Mouse (Mus musculus): ENCODE data around the gene Mecom. TPM values are rescaled to one million over a fixed set of nuclear protein-coding genes. Genes with fewer than 3 reads are reported as not detected.

The Mecom gene
- polyA plus RNA-seq, 1 experiment from 2014 or later, result 19.5 TPM

DNA sequence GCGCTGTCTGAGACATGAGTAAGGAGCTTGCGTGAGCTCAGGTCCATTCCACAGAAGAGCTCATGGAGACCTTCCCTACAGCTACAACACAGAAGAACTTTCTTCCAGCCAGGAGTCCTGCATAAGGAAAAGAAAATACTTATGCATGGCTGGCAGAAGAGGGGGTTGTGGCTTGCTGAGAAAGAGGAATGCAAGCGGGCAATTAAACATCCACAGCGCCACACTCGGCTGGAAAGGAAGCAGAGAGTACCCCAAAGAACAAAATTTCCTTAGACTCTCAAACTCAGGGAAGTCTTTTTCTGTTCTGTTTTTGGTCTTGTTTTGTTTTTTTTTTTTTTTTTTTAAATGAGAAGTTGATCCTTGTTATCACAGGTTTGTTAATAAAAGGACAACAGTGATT, 300.6 kb downstream of the Mecom start:
- no peak overlapping the region for H3K4me3 ChIP-seq (ENCODE audit: low read depth, low read length)
- no peak overlapping the region for H3K27ac ChIP-seq (ENCODE audit: low read depth, low read length)
- H3K36me3 ChIP-seq (ENCODE audit: control insufficient read depth, insufficient read depth, low read length), result no peaks in the 10 kb centered on the region
- DNase-seq (ENCODE audit: low spot score) (no peak), ATAC-seq (replicated peaks; ENCODE audit: low FRiP score) (no peak)
- H3K4me2 ChIP-seq (ENCODE audit: low read depth, low read length, severe bottlenecking), result no peak overlapping the region
- H3K4me1 ChIP-seq (replicated peaks; ENCODE audit: control insufficient read depth, insufficient read depth, low read length), result no peaks in the 10 kb centered on the region
- H3K9ac ChIP-seq (ENCODE audit: low read length), result no peak overlapping the region
- H3K9me3 ChIP-seq (ENCODE audit: control insufficient read depth, low read length), result no peaks in the 10 kb centered on the region
- WGBS, result 81% methylated on average over 5 of the region's 5 CpGs
- H3K27me3 ChIP-seq (ENCODE audit: control insufficient read depth, insufficient read depth, low read length), result no peaks in the 10 kb centered on the region

DNA sequence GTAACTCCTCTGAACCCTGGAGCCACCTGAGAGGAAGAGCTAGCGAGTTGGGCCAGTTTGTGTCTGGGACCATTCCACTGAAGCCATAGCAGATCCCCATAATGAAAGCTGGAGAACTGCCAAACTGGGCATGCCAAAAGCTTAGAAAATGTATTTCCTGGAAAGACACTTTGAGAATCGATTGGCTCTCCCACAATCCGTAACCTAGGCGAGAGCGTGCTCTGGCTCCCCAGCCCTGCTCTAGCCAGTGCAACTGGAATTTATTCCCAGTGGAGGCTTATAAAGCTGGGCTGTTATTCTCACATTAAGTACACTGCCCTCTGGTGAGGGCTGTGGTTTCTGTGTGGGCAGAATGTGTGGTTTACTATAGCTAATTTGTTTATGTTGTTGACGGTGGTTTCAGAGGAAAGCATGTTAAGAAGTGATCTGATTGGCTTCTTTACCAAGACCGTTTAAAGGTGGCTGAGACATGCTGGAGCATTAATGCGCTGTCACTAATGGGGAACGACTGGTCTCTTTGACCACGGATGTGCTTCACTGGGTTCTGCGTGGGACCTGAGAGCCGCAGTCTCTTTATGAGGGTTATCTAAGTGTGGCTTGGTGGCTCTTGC, 301.3 kb downstream of the Mecom start:
- Histone ChIP-seq H3K4me2 (ENCODE audit: low read depth, low read length, severe bottlenecking) (no peak overlapping the region), H3K36me3 (ENCODE audit: control insufficient read depth, insufficient read depth, low read length) (no peaks in the 10 kb centered on the region), H3K27ac (ENCODE audit: low read depth, low read length) (no peak overlapping the region), H3K4me1 (replicated peaks; ENCODE audit: control insufficient read depth, insufficient read depth, low read length) (no peaks in the 10 kb centered on the region), H3K9me3 (ENCODE audit: control insufficient read depth, low read length) (no peaks in the 10 kb centered on the region), H3K27me3 (ENCODE audit: control insufficient read depth, insufficient read depth, low read length) (no peaks in the 10 kb centered on the region), H3K4me3 (ENCODE audit: low read depth, low read length) (no peak overlapping the region), H3K9ac (ENCODE audit: low read length) (no peak overlapping the region)
- no peak for DNase-seq (ENCODE audit: low spot score)
- WGBS, result 90% methylated on average over 12 of the region's 12 CpGs
- ATAC-seq (replicated peaks; ENCODE audit: low FRiP score), result no peak

DNA sequence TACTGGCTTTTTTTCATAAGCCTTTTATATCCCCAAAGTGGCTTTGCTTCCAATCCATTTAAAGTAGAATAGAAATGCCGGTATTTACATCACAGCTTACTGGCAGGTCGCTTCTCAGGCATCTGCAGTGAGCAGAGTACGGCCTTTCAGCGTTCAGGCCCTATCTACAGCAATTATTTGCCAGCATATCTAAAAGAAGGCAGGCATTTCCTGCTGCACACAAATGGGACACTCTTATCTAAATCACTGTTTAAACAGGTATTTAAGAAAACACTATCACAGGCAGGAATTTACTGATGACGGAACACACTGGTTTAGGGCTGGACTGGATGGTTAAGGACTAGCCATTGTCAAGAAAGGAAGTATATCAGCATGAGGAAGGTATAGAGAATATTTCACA, 301.9 kb downstream of the Mecom start:
- H3K4me3 ChIP-seq (ENCODE audit: low read depth, low read length), result no peak overlapping the region
- DNase-seq (ENCODE audit: low spot score), result no peak
- 82% methylated on average over 5 of the region's 5 CpGs for WGBS

DNA sequence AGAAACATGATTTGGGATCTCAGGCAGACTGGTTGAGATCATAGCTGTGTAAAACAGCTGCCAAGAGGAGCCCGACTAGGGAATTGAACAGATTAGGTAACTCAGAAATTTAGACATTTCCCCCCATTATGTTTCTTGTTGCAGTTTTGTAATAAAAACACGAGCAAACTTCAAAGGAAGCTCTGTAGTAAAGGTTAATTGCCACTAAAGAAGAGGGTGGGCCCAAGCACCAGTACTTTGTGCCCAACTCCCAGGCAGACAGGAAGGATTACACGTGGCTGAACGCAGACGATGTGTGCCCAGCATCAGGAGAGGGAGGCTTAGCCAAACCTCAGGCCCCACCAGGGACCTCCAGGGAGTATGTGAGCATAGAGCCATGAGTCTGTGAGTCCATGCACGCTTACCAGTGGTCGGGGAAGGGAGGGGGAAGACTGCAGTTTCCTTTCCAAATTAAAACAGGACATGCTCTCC, 303.4 kb downstream of the Mecom start:
- Histone ChIP-seq H3K4me1 (replicated peaks; ENCODE audit: control insufficient read depth, insufficient read depth, low read length) (no peaks in the 10 kb centered on the region), H3K27ac (ENCODE audit: low read depth, low read length) (no peak overlapping the region), H3K27me3 (ENCODE audit: control insufficient read depth, insufficient read depth, low read length) (no peaks in the 10 kb centered on the region), H3K4me2 (ENCODE audit: low read depth, low read length, severe bottlenecking) (no peak overlapping the region), H3K4me3 (ENCODE audit: low read depth, low read length) (no peak overlapping the region), H3K9ac (ENCODE audit: low read length) (no peak overlapping the region), H3K36me3 (ENCODE audit: control insufficient read depth, insufficient read depth, low read length) (no peaks in the 10 kb centered on the region), H3K9me3 (ENCODE audit: control insufficient read depth, low read length) (no peaks in the 10 kb centered on the region)
- no peak for ATAC-seq (replicated peaks; ENCODE audit: low FRiP score)
- no peak for DNase-seq (ENCODE audit: low spot score)
- WGBS, result 36% methylated on average over 7 of the region's 7 CpGs

More for the DNA sequence above, 301.9 kb downstream of the Mecom start:
- Histone ChIP-seq H3K27me3 (ENCODE audit: control insufficient read depth, insufficient read depth, low read length) (no peaks in the 10 kb centered on the region), H3K4me1 (replicated peaks; ENCODE audit: control insufficient read depth, insufficient read depth, low read length) (no peaks in the 10 kb centered on the region), H3K36me3 (ENCODE audit: control insufficient read depth, insufficient read depth, low read length) (no peaks in the 10 kb centered on the region), H3K9me3 (ENCODE audit: control insufficient read depth, low read length) (no peaks in the 10 kb centered on the region), H3K9ac (ENCODE audit: low read length) (no peak overlapping the region), H3K4me2 (ENCODE audit: low read depth, low read length, severe bottlenecking) (no peak overlapping the region), H3K27ac (ENCODE audit: low read depth, low read length) (no peak overlapping the region)
- no peak for ATAC-seq (replicated peaks; ENCODE audit: low FRiP score)

DNA sequence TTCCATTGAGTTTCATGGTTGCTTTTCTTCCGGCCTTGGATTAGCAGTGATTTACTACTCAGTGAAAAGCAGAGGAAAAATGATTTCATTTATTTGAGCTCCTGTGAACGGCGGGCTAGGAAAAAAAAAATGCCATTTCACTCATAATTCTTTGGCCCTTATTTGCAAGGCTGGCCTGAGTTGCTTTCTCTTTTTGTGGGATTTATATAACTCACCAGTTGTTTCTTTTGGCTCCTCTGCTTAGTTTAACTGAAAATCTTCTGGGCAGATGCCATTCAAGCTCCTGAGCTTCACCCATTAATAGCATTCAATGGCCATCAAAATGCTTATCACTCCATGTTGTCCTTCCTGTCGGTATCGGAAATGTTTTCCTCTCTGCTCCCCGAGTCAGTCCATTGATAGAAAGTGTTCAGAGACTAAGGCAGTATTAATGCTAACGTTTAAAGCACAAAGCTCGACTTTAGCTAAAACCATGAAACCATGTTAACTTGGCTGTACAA, 304.0 kb downstream of the Mecom start:
- H3K9ac ChIP-seq (ENCODE audit: low read length), result no peak overlapping the region
- H3K27ac ChIP-seq (ENCODE audit: low read depth, low read length), result no peak overlapping the region
- DNase-seq (ENCODE audit: low spot score) (no peak), ATAC-seq (replicated peaks; ENCODE audit: low FRiP score) (no peak)
- no peak overlapping the region for H3K4me3 ChIP-seq (ENCODE audit: low read depth, low read length)
- H3K36me3 ChIP-seq (ENCODE audit: control insufficient read depth, insufficient read depth, low read length), result no peaks in the 10 kb centered on the region
- H3K4me2 ChIP-seq (ENCODE audit: low read depth, low read length, severe bottlenecking), result no peak overlapping the region
- H3K4me1 ChIP-seq (replicated peaks; ENCODE audit: control insufficient read depth, insufficient read depth, low read length), result no peaks in the 10 kb centered on the region
- WGBS, result 78% methylated on average over 8 of the region's 8 CpGs
- no peaks in the 10 kb centered on the region for H3K27me3 ChIP-seq (ENCODE audit: control insufficient read depth, insufficient read depth, low read length)
- H3K9me3 ChIP-seq (ENCODE audit: control insufficient read depth, low read length), result no peaks in the 10 kb centered on the region

DNA sequence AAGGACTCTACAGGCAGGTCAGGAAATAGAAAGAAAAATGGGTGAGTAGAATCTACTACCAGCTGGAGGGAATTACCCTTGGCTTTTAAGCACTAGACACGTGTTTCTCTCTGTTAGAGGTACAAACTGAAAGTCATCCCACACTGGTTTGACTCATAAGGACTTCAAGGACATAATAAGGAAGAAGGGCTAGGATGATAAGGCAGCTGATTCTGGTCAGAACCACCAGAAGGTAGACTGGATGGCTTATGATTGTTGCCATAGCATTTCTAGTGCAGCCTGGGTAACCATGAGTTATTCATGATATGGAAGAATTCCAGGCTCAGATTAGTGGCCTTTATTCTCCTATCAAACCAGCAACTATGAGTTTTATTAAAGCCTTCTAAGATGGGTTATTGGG, 308.4 kb downstream of the Mecom start:
- no peaks in the 10 kb centered on the region for H3K27me3 ChIP-seq (ENCODE audit: control insufficient read depth, insufficient read depth, low read length)
- H3K9me3 ChIP-seq (ENCODE audit: control insufficient read depth, low read length), result no peaks in the 10 kb centered on the region
- H3K36me3 ChIP-seq (ENCODE audit: control insufficient read depth, insufficient read depth, low read length), result no peaks in the 10 kb centered on the region
- WGBS, result 88% methylated on average over 1 of the region's 1 CpGs
- no peak for ATAC-seq (replicated peaks; ENCODE audit: low FRiP score)
- H3K4me3 ChIP-seq (ENCODE audit: low read depth, low read length), result no peak overlapping the region
- DNase-seq (ENCODE audit: low spot score), result no peak
- no peak overlapping the region for H3K9ac ChIP-seq (ENCODE audit: low read length)
- no peaks in the 10 kb centered on the region for H3K4me1 ChIP-seq (replicated peaks; ENCODE audit: control insufficient read depth, insufficient read depth, low read length)
- no peak overlapping the region for H3K27ac ChIP-seq (ENCODE audit: low read depth, low read length)
- H3K4me2 ChIP-seq (ENCODE audit: low read depth, low read length, severe bottlenecking), result no peak overlapping the region

DNA sequence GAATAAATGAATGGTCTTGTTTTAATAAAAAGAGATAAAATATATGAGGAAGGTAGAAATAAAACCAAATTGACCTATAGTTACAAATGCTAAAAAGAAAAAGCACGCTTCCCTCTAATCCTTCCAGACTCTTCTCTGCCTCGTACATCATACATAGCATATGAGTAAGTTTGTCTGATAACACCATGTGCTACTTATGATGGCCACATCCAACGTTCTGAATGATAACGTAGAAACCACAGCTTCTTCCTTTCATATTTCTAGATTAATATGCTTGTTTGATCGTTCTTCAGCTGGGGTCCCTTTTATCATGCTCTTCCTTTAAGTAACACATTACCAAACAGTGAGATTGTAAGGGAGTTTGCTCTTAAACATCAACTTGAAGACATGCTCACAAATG, 310.3 kb downstream of the Mecom start:
- Histone ChIP-seq H3K27me3 (ENCODE audit: control insufficient read depth, insufficient read depth, low read length) (no peaks in the 10 kb centered on the region), H3K4me1 (replicated peaks; ENCODE audit: control insufficient read depth, insufficient read depth, low read length) (no peaks in the 10 kb centered on the region), H3K9ac (ENCODE audit: low read length) (no peak overlapping the region), H3K9me3 (ENCODE audit: control insufficient read depth, low read length) (no peaks in the 10 kb centered on the region), H3K4me3 (ENCODE audit: low read depth, low read length) (no peak overlapping the region), H3K27ac (ENCODE audit: low read depth, low read length) (no peak overlapping the region), H3K4me2 (ENCODE audit: low read depth, low read length, severe bottlenecking) (no peak overlapping the region), H3K36me3 (ENCODE audit: control insufficient read depth, insufficient read depth, low read length) (no peaks in the 10 kb centered on the region)
- ATAC-seq (replicated peaks; ENCODE audit: low FRiP score) (no peak), DNase-seq (ENCODE audit: low spot score) (no peak)
- WGBS, result 95% methylated on average over 5 of the region's 5 CpGs

DNA sequence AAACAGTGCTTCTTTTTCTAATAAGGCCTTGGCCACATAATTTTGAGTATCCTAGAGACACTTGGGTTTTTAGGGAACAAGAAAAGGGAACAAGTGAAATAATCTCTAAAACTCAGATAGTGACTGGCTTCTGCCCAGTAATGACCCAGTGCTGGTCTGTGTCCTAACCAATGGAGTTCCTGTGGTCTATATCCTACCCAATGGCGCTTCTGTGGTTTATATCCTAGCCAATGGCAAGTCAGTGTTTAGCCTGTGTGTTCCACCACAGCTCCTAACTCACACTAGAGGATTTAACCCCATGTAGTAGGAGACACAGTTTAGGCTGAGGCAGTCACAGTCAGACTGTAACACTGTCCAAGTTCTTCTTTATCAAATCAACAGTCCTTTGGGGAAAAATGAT, 313.8 kb downstream of the Mecom start:
- no peak overlapping the region for H3K9ac ChIP-seq (ENCODE audit: low read length)
- H3K27ac ChIP-seq (ENCODE audit: low read depth, low read length), result no peak overlapping the region
- no peaks in the 10 kb centered on the region for H3K4me1 ChIP-seq (replicated peaks; ENCODE audit: control insufficient read depth, insufficient read depth, low read length)
- no peak overlapping the region for H3K4me2 ChIP-seq (ENCODE audit: low read depth, low read length, severe bottlenecking)
- ATAC-seq (replicated peaks; ENCODE audit: low FRiP score) (no peak), DNase-seq (ENCODE audit: low spot score) (no peak)
- 86% methylated on average over 1 of the region's 1 CpGs for WGBS
- no peaks in the 10 kb centered on the region for H3K27me3 ChIP-seq (ENCODE audit: control insufficient read depth, insufficient read depth, low read length)
- no peak overlapping the region for H3K4me3 ChIP-seq (ENCODE audit: low read depth, low read length)
- no peaks in the 10 kb centered on the region for H3K9me3 ChIP-seq (ENCODE audit: control insufficient read depth, low read length)
- H3K36me3 ChIP-seq (ENCODE audit: control insufficient read depth, insufficient read depth, low read length), result no peaks in the 10 kb centered on the region

DNA sequence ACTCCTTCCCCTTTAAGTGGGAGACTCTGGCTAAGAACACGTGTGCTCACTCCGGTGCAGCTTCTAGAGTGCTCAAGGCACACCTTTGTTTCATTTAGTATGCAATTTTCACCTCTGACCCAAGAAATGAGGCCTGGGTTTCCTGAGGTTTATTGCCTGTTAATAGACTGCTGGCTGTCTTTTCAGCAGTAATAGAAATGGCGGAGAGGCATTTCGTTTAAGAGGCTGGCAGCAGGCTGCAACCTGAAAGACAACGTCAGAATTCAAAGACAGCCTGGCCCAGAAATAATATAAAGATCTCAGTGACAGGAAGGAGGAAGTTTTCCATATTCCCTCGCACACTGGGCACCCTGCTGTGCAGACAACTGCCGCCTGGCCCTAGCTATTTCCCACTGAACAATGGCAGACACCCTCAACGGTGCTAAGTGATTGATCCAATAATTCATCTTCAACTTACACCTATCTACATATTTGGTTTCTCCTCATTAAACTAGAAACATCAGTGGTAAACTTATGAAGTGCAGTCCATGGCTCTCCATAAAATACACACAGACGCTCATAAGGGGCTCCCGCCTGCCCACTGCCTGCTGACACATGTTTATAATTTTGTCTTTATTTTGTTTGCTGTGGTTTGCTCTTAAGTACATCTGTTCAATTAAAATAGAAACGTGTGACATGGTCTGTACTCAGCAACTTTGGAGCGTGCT, 319.7 kb downstream of the Mecom start:
- DNase-seq (ENCODE audit: low spot score) (no peak), ATAC-seq (replicated peaks; ENCODE audit: low FRiP score) (no peak; the same call in 1 of the 2 replicates)
- Histone ChIP-seq H3K27me3 (ENCODE audit: control insufficient read depth, insufficient read depth, low read length) (no peaks in the 10 kb centered on the region), H3K36me3 (ENCODE audit: control insufficient read depth, insufficient read depth, low read length) (no peaks in the 10 kb centered on the region), H3K4me3 (ENCODE audit: low read depth, low read length) (no peak overlapping the region), H3K9me3 (ENCODE audit: control insufficient read depth, low read length) (no peaks in the 10 kb centered on the region), H3K27ac (ENCODE audit: low read depth, low read length) (no peak overlapping the region), H3K9ac (ENCODE audit: low read length) (no peak overlapping the region), H3K4me1 (replicated peaks; ENCODE audit: control insufficient read depth, insufficient read depth, low read length) (peaks cover 8% of the 10 kb centered on the region), H3K4me2 (ENCODE audit: low read depth, low read length, severe bottlenecking) (no peak overlapping the region)
- WGBS, result 32% methylated on average over 12 of the region's 12 CpGs
